Mouse (Mus musculus) erythroblast, embryonic 14.5 days (primary cell): ENCODE measurements around the gene Rps6kb2. TPM values are rescaled to one million over a fixed set of nuclear protein-coding genes. Genes with fewer than 3 reads are reported as not detected.

Source experiments
- H3K27me3 ChIP-seq: 2 replicates; pipeline ENCODE4 v1.6.1; 2012; ENCODE audit warnings: inconsistent platforms; ENCODE audit not compliant: control insufficient read depth
- H3K36me3 ChIP-seq: 2 replicates; pipeline ENCODE4 v1.6.1; 2012; ENCODE audit warnings: mild to moderate bottlenecking, inconsistent platforms; ENCODE audit not compliant: control insufficient read depth
- H3K4me1 ChIP-seq: 2 replicates; pipeline ENCODE4 v1.6.1; 2012; ENCODE audit warnings: inconsistent platforms; ENCODE audit not compliant: control insufficient read depth
- H3K4me3 ChIP-seq: replicated peaks from 2 replicates; pipeline ENCODE3; 2012; ENCODE audit warnings: moderate library complexity, mild to moderate bottlenecking, inconsistent platforms
- H3K9me3 ChIP-seq: 2 replicates; pipeline ENCODE4 v1.6.1; 2012; ENCODE audit warnings: low read length, inconsistent platforms, mixed read lengths; ENCODE audit not compliant: control insufficient read depth
- GATA1 ChIP-seq: IDR thresholded peaks from 2 replicates; pipeline ENCODE4 v1.6.1; 2012; ENCODE audit warnings: low read length, inconsistent platforms, mixed read lengths
- TAL1 ChIP-seq: IDR thresholded peaks from 3 replicates; pipeline ENCODE4 v1.6.1; 2012; ENCODE audit warnings: low read length, inconsistent platforms, mixed read lengths
- polyA plus RNA-seq: library from polyadenylated mRNA; stranded (reverse); fragments of >175 nt; gene quantifications from 2 replicates; pipeline ENCODE4 v1.2.3, GENCODE M21; 2012

Gene Rps6kb2
- polyA plus RNA-seq, 1 experiment = 24.5 TPM

DNA sequence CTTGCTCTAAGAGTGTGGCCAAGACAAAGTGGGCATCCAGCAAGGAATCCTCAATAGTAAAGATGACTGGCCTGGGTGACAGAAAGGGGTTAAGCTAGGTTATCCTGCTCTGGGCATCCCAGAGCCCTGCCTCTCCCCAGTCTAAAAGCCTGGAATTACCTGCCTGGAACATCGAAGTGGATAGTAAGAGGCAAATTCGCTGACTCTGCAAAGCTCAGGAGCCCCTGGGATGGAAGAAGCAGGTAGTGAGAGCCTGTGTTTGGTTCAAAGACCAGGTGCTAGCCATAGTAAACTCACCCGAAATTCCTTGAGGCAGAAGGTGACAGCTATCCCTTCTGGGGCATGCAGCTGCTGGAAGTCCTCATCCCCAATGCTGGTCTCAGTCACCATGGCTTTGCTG is 34.0 kb upstream of the Rps6kb2 start:
- H3K36me3 ChIP-seq = peaks cover 77% of the 10 kb centered on the region
- H3K27me3 ChIP-seq = peaks cover 3% of the 10 kb centered on the region
- H3K4me3 ChIP-seq = no peak overlapping the region
- TF ChIP-seq GATA1 (no peak), TAL1 (no peak)
- H3K4me1 ChIP-seq = peaks cover 74% of the 10 kb centered on the region
- H3K9me3 ChIP-seq = no peaks in the 10 kb centered on the region

- no peaks in the 10 kb centered on the region for H3K9me3 ChIP-seq
- peaks cover 77% of the 10 kb centered on the region for H3K36me3 ChIP-seq
- no peaks in the 10 kb centered on the region for H3K27me3 ChIP-seq
- H3K4me3 ChIP-seq = no peak overlapping the region
- TF ChIP-seq GATA1 (no peak), TAL1 (no peak)
- H3K4me1 ChIP-seq = peaks cover 70% of the 10 kb centered on the region
Observed at GRCm38 (mm10) chr19:4196548-4196947, 33.4 kb upstream of the Rps6kb2 start.

DNA sequence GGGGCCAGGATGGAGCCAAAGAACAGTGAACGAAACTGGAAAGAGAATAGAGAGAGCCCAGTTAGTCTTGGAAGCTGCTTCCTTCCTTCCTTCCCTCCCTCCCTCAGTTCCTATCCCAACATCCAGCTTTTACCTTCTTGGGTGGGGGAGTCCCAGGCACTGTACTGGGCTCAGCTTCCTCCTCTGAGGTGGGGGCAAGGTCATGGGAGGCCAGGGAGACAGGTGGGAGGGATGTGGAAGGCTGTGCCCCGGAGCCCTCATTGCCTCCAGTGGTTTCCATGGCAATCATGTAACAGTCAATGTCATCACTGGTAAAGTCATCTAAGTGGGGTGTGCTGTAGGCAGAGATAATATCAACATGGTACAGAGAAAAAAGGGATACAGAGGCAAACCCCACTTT is 32.9 kb upstream of the Rps6kb2 start:
- TF ChIP-seq GATA1 = no peak
- TF ChIP-seq TAL1 = no peak
- H3K4me3 ChIP-seq = no peak overlapping the region
- no peaks in the 10 kb centered on the region for H3K27me3 ChIP-seq
- peaks cover 77% of the 10 kb centered on the region for H3K36me3 ChIP-seq
- no peaks in the 10 kb centered on the region for H3K9me3 ChIP-seq
- peaks cover 70% of the 10 kb centered on the region for H3K4me1 ChIP-seq

DNA sequence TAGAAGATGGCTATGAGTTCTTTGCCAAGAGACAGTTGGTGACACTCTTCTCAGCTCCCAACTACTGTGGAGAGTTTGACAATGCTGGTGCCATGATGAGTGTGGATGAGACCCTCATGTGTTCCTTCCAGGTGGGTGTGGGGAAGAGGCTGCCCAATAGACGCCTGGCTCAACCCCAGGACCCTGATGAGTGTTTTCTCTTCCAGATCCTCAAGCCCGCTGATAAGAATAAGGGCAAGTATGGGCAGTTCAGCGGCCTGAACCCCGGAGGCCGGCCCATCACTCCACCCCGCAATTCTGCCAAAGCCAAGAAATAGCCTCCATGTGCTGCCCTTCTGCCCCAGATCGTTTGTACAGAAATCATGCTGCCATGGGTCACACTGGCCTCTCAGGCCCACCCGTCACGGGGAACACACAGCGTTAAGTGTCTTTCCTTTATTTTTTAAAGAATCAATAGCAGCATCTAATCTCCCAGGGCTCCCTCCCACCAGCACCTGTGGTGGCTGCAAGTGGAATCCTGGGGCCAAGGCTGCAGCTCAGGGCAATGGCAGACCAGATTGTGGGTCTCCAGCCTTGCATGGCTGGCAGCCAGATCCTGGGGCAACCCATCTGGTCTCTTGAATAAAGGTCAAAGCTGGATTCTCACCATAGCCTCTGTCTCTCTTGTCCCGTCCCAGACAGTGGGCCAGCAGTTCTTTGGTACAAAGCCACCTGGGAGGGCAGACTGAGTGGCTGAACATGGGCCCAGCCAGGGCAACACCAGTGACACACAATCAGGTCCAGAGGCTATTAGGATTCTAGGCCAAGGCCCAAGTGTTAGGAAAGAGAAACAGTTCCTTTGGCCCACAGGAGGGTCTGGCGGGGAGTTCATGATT is 31.9 kb upstream of the Rps6kb2 start:
- no peaks in the 10 kb centered on the region for H3K27me3 ChIP-seq
- TF ChIP-seq TAL1 (no peak), GATA1 (no peak)
- peaks cover 71% of the 10 kb centered on the region for H3K36me3 ChIP-seq
- peaks cover 67% of the 10 kb centered on the region for H3K4me1 ChIP-seq
- no peak overlapping the region for H3K4me3 ChIP-seq
- H3K9me3 ChIP-seq = no peaks in the 10 kb centered on the region

GRCm38 (mm10) chr19:4194021-4194724 is 31.0 kb upstream of the Rps6kb2 start:
- peaks cover 63% of the 10 kb centered on the region for H3K36me3 ChIP-seq
- peaks cover 58% of the 10 kb centered on the region for H3K4me1 ChIP-seq
- TF ChIP-seq TAL1 = no peak
- no peak for TF ChIP-seq GATA1
- H3K9me3 ChIP-seq = no peaks in the 10 kb centered on the region
- H3K27me3 ChIP-seq = no peaks in the 10 kb centered on the region
- H3K4me3 ChIP-seq = no peak overlapping the region

- Histone ChIP-seq H3K9me3 (no peaks in the 10 kb centered on the region), H3K36me3 (peaks cover 52% of the 10 kb centered on the region), H3K4me3 (peak overlapping the region; percentile 86), H3K27me3 (no peaks in the 10 kb centered on the region), H3K4me1 (peaks cover 53% of the 10 kb centered on the region)
- TF ChIP-seq GATA1 (no peak), TAL1 (no peak)
Observed at GRCm38 (mm10) chr19:4193129-4193528, 30.0 kb upstream of the Rps6kb2 start.

GRCm38 (mm10) chr19:4192251-4192985 is 29.3 kb upstream of the Rps6kb2 start:
- no peaks in the 10 kb centered on the region for H3K27me3 ChIP-seq
- no peak for TF ChIP-seq TAL1
- no peak for TF ChIP-seq GATA1
- H3K36me3 ChIP-seq = peaks cover 45% of the 10 kb centered on the region
- peak overlapping the region; percentile 86 for H3K4me3 ChIP-seq
- H3K9me3 ChIP-seq = no peaks in the 10 kb centered on the region
- H3K4me1 ChIP-seq = peaks cover 52% of the 10 kb centered on the region

GRCm38 (mm10) chr19:4191528-4192250 is 28.5 kb upstream of the Rps6kb2 start, which contains the start of gene Ppp1ca:
Gene Ppp1ca (plus strand): TSS chr19:4192065.
- H3K4me1 ChIP-seq = peaks cover 49% of the 10 kb centered on the region
- no peaks in the 10 kb centered on the region for H3K27me3 ChIP-seq
- TF ChIP-seq TAL1 (no peak), GATA1 (no peak)
- H3K36me3 ChIP-seq = peaks cover 38% of the 10 kb centered on the region
- H3K9me3 ChIP-seq = no peaks in the 10 kb centered on the region
- peak within 1 kb of the TSS; percentile 86 for H3K4me3 ChIP-seq
